8 mouse cellular contexts compared by ENCODE assay signal in genomic region chr17:79948591-79949475, GRCm38 (mm10). TPM values are rescaled to one million over a fixed set of nuclear protein-coding genes. Genes with fewer than 3 reads are reported as not detected.
A peak's percentile ranks its signal among the peaks of the same experiment; 100 is the strongest.
DNase-seq lines count a peak whose midpoint lies in the region; ATAC-seq and TF ChIP-seq lines count a peak whose summit lies in the region.

No protein-coding gene starts in this region.

- no peak for TF ChIP-seq CTCF in MEL (IDR thresholded peaks at IDR 0.05 in 2 of 3, conservative IDR thresholded peaks at IDR 0.05 in 1 of 3; ENCODE audit: control insufficient read depth in 1 of 3, insufficient read depth in 1 of 3, low read depth in 2 of 3, low read length in 3 of 3, poor library complexity in 1 of 3, severe bottlenecking in 1 of 3)
- no peak for TF ChIP-seq CTCF in left cerebral cortex, adult 2 months (IDR thresholded peaks at IDR 0.05)

- intact Hi-C loops in left cerebral cortex, adult 2 months (cut with DNase I), result loop anchor here (2.0 kb wide), 1 partner anchor 52 kb away; the partner anchor contains the start of gene Atl2

- no peaks in the 10 kb centered on the region for H3K79me2 ChIP-seq in MEL (ENCODE audit: control insufficient read depth, insufficient read depth, low read length, poor library complexity)

- WGBS in forebrain, embryonic 13.5 days, result 54% methylated on average over 11 of the region's 11 CpGs
- 69% methylated on average over 11 of the region's 11 CpGs for WGBS in forebrain, embryonic 12.5 days
- 35% methylated on average over 11 of the region's 11 CpGs for WGBS in forebrain, embryonic 16.5 days
- WGBS in kidney, embryonic 14.5 days, result 71% methylated on average over 11 of the region's 11 CpGs

- H3K9ac ChIP-seq in forebrain, embryonic 13.5 days, result no peak overlapping the region
- no peak overlapping the region for H3K9ac ChIP-seq in forebrain, embryonic 12.5 days
- H3K9ac ChIP-seq in MEL (ENCODE audit: control insufficient read depth, low read depth, low read length, poor library complexity, severe bottlenecking), result no peak overlapping the region
- no peak overlapping the region for H3K9ac ChIP-seq in forebrain, embryonic 16.5 days (replicated peaks; ENCODE audit: low read depth, low read length)
- H3K9ac ChIP-seq in kidney, embryonic 14.5 days (ENCODE audit: low read depth, low read length), result no peak overlapping the region

- no peaks in the 10 kb centered on the region for H3K9me3 ChIP-seq in forebrain, embryonic 13.5 days (replicated peaks)
- no peaks in the 10 kb centered on the region for H3K9me3 ChIP-seq in forebrain, embryonic 12.5 days
- H3K9me3 ChIP-seq in MEL (replicated peaks; ENCODE audit: insufficient read depth, low read length), result no peaks in the 10 kb centered on the region
- no peaks in the 10 kb centered on the region for H3K9me3 ChIP-seq in forebrain, embryonic 16.5 days (ENCODE audit: control insufficient read depth, low read length)
- no peaks in the 10 kb centered on the region for H3K9me3 ChIP-seq in kidney, embryonic 14.5 days (ENCODE audit: control insufficient read depth, low read length)

- peak overlapping the region; percentile 13; the same call in 1 of the 2 replicates for H3K4me2 ChIP-seq in forebrain, embryonic 13.5 days
- H3K4me2 ChIP-seq in forebrain, embryonic 12.5 days, result no peak overlapping the region
- peak overlapping the region; percentile 27 for H3K4me2 ChIP-seq in forebrain, embryonic 16.5 days (ENCODE audit: low read length)
- no peak overlapping the region for H3K4me2 ChIP-seq in kidney, embryonic 14.5 days (replicated peaks; ENCODE audit: low read depth, low read length)

- TF ChIP-seq EP300 in MEL (IDR thresholded peaks at IDR 0.05; ENCODE audit: low read depth in 1 of 2, low read length in 2 of 2), result no peak

- no peak overlapping the region for H3K4me3 ChIP-seq in forebrain, embryonic 13.5 days
- H3K4me3 ChIP-seq in forebrain, embryonic 12.5 days (replicated peaks), result no peak overlapping the region
- no peak overlapping the region for H3K4me3 ChIP-seq in MEL (ENCODE audit: control insufficient read depth in 1 of 2, insufficient read depth in 1 of 2, low read depth in 2 of 2, low read length in 2 of 2)
- H3K4me3 ChIP-seq in forebrain, embryonic 16.5 days (replicated peaks; ENCODE audit: low read length), result no peak overlapping the region
- H3K4me3 ChIP-seq in left cerebral cortex, adult 2 months, result no peak overlapping the region
- no peak overlapping the region for H3K4me3 ChIP-seq in kidney, embryonic 14.5 days (ENCODE audit: low read length)

- H3K4me1 ChIP-seq in forebrain, embryonic 13.5 days, result peaks cover 23% of the 10 kb centered on the region
- H3K4me1 ChIP-seq in forebrain, embryonic 12.5 days, result peaks cover 3% of the 10 kb centered on the region; the same call in 1 of the 2 replicates
- peaks cover 3 to 4% of the 10 kb centered on the region in 2 experiments; a peak in 3 of 4 replicates for H3K4me1 ChIP-seq in MEL (ENCODE audit: control insufficient read depth in 1 of 2, insufficient read depth in 2 of 2, low read length in 2 of 2)
- peaks cover 24% of the 10 kb centered on the region for H3K4me1 ChIP-seq in forebrain, embryonic 16.5 days (replicated peaks; ENCODE audit: control insufficient read depth, insufficient read depth, low read length)
- 0 out of 2 replicates have a peak, but pooled peaks cover 4% of the 10 kb centered on the region for H3K4me1 ChIP-seq in kidney, embryonic 14.5 days (ENCODE audit: control insufficient read depth, insufficient read depth, low read length)

- TF ChIP-seq RAD21 in MEL (IDR thresholded peaks at IDR 0.05; ENCODE audit: low read depth, low read length), result no peak

- peak; percentile 56; the same call in 1 of the 2 replicates for ATAC-seq in forebrain, embryonic 13.5 days
- ATAC-seq in forebrain, embryonic 12.5 days (ENCODE audit: low FRiP score), result no peak
- ATAC-seq in forebrain, embryonic 16.5 days, result peak; percentile 70
- no peak for ATAC-seq in kidney, embryonic 14.5 days (ENCODE audit: low FRiP score, low TSS enrichment)

- H3K27me3 ChIP-seq in forebrain, embryonic 13.5 days, result no peaks in the 10 kb centered on the region
- no peaks in the 10 kb centered on the region for H3K27me3 ChIP-seq in forebrain, embryonic 12.5 days
- H3K27me3 ChIP-seq in MEL (ENCODE audit: control insufficient read depth in 1 of 2, insufficient read depth in 2 of 2, low read length in 2 of 2), result no peaks in the 10 kb centered on the region
- no peaks in the 10 kb centered on the region for H3K27me3 ChIP-seq in forebrain, embryonic 16.5 days (replicated peaks; ENCODE audit: control insufficient read depth, insufficient read depth, low read length)
- H3K27me3 ChIP-seq in kidney, embryonic 14.5 days (ENCODE audit: control insufficient read depth, insufficient read depth, low read length), result no peaks in the 10 kb centered on the region

- no peaks in the 10 kb centered on the region for H3K36me3 ChIP-seq in forebrain, embryonic 13.5 days (ENCODE audit: poor library complexity, severe bottlenecking)
- H3K36me3 ChIP-seq in forebrain, embryonic 12.5 days (replicated peaks), result no peaks in the 10 kb centered on the region
- H3K36me3 ChIP-seq in MEL (ENCODE audit: control insufficient read depth in 1 of 2, insufficient read depth in 2 of 2, low read length in 2 of 2), result peaks cover 0 to 3% of the 10 kb centered on the region in 2 experiments; a peak in 2 of 4 replicates
- no peaks in the 10 kb centered on the region for H3K36me3 ChIP-seq in forebrain, embryonic 16.5 days (ENCODE audit: control insufficient read depth, insufficient read depth)
- H3K36me3 ChIP-seq in kidney, embryonic 14.5 days (ENCODE audit: control insufficient read depth, insufficient read depth, low read length), result no peaks in the 10 kb centered on the region

- no peak for TF ChIP-seq POLR2A in MEL (IDR thresholded peaks at IDR 0.05; ENCODE audit: control insufficient read depth in 1 of 2, insufficient read depth in 1 of 2, low read depth in 1 of 2, low read length in 2 of 2, poor library complexity in 1 of 2)

- H3K27ac ChIP-seq in forebrain, embryonic 13.5 days, result peak overlapping the region; percentile 26; the same call in 1 of the 2 replicates
- no peak overlapping the region for H3K27ac ChIP-seq in forebrain, embryonic 12.5 days
- no peak overlapping the region for H3K27ac ChIP-seq in MEL (ENCODE audit: control insufficient read depth, low read depth, low read length)
- H3K27ac ChIP-seq in forebrain, embryonic 16.5 days (ENCODE audit: low read length), result peak overlapping the region; percentile 69
- H3K27ac ChIP-seq in left cerebral cortex, adult 2 months, result peak overlapping the region; percentile 12; the same call in 1 of the 2 replicates
- H3K27ac ChIP-seq in kidney, embryonic 14.5 days (ENCODE audit: low read depth, low read length), result no peak overlapping the region

- DNase-seq in MEL (ENCODE audit: low read depth, low spot score), result peak; percentile 35
- DNase-seq in left cerebral cortex, adult 2 months (ENCODE audit: extremely low spot score in 1 of 2, low spot score in 2 of 2), result peak in 1 of 2 experiments; percentile 40
- DNase-seq in ovary, postnatal 10 days (ENCODE audit: low spot score), result no peak
- DNase-seq in embryo, embryonic 11 days, result no peak

TF ChIP-seq in MEL, 35 proteins besides CTCF, POLR2A, EP300 and RAD21:
- TF ChIP-seq JUND (IDR thresholded peaks at IDR 0.05; ENCODE audit: low read depth, low read length) (no peak), POLR2AphosphoS2 (IDR thresholded peaks at IDR 0.05; ENCODE audit: low read length) (no peak), GABPA (IDR thresholded peaks at IDR 0.05; ENCODE audit: low read depth, low read length) (no peak), GATA1 (IDR thresholded peaks at IDR 0.05; ENCODE audit: low read depth, low read length) (0 out of 2 replicates have a peak, but pooled peaks have one; percentile 10), ZNF384 (IDR thresholded peaks at IDR 0.05; ENCODE audit: low read depth, low read length) (peak; percentile 85)

RNA-seq across cellular contexts. Expression of gene Atl2, which starts 52.9 kb away (rescaled TPM):
- 31.8 and 36.4 TPM in 2 replicates for polyA plus RNA-seq in forebrain, embryonic 13.5 days (2015; fragmentation: Nextera tagmentation; extraction: Ambion mirVana)
- polyA plus RNA-seq in forebrain, embryonic 12.5 days (2016; fragmentation: Nextera tagmentation; extraction: Ambion mirVana), result 38.1 and 39.7 TPM in 2 replicates
- 28.9 and 29.5 TPM in 2 replicates for total RNA-seq in MEL (2012; rRNA removed)
- polyA plus RNA-seq in MEL (2012; ENCODE audit: insufficient read depth in 1 of 2, insufficient read length in 2 of 2, low read depth in 1 of 2, low replicate concordance in 2 of 2, missing spikeins in 1 of 2), result 100 to 1,000 TPM in 1 of 2 experiments, 10 to 100 TPM in 1; 43.3 to 118 TPM
- 38.6 and 39.2 TPM in 2 replicates for polyA plus RNA-seq in forebrain, embryonic 16.5 days (2015; fragmentation: Nextera tagmentation; extraction: Ambion mirVana)
- total RNA-seq in left cerebral cortex, adult 2 months (2021), result 10 to 100 TPM; 64.4 to 67.2 TPM
- 27.8 and 41.8 TPM in 2 replicates for polyA plus RNA-seq in kidney, embryonic 14.5 days (2014; fragmentation: Nextera tagmentation; extraction: Ambion mirVana)

Comparison
In these comparisons a context has a peak if more than half of its experiments do, and no peak if none do; other contexts are left out.
1. ATAC-seq: peak in forebrain, embryonic 13.5 days (single experiment) and forebrain, embryonic 16.5 days (single experiment); none in forebrain, embryonic 12.5 days (single experiment) and kidney, embryonic 14.5 days (single experiment).
2. H3K27ac ChIP-seq: peak in forebrain, embryonic 13.5 days (single experiment), forebrain, embryonic 16.5 days (single experiment) and left cerebral cortex, adult 2 months (single experiment); none in forebrain, embryonic 12.5 days (single experiment), MEL (single experiment) and kidney, embryonic 14.5 days (single experiment).
3. H3K4me2 ChIP-seq: peak in forebrain, embryonic 13.5 days (single experiment) and forebrain, embryonic 16.5 days (single experiment); none in forebrain, embryonic 12.5 days (single experiment) and kidney, embryonic 14.5 days (single experiment).